Mouse (Mus musculus) midbrain, embryonic 11.5 days (tissue): ENCODE results near the gene Gstp2. TPM values are rescaled to one million over a fixed set of nuclear protein-coding genes. Genes with fewer than 3 reads are reported as not detected.

Experiments used
- ATAC-seq: fragments of 200-750 bp; cut with Nextera tagmentation; 2 replicates; pipeline ENCODE4 v1.8.0; 2017; ENCODE audit warnings: moderate TSS enrichment, moderate library complexity; ENCODE audit not compliant: low FRiP score
- DNase-seq: peaks from one replicate; pipeline ENCODE4 v3.0.0; 2015; ENCODE audit warnings: low spot score; ENCODE audit errors: missing footprints
- H3K27ac ChIP-seq: fragments of 300-500 bp; sonication (generic); 2 replicates; pipeline ENCODE4 v1.5.1; 2014; ENCODE audit warnings: low read depth, low read length
- H3K27me3 ChIP-seq: fragments of 300-500 bp; sonication (generic); 2 replicates; pipeline ENCODE4 v1.6.1; 2014; ENCODE audit warnings: mild to moderate bottlenecking, low read length, moderate library complexity, mixed read lengths; ENCODE audit not compliant: control insufficient read depth, insufficient read depth
- H3K36me3 ChIP-seq: fragments of 300-500 bp; sonication (generic); 2 replicates; pipeline ENCODE4 v1.6.1; 2014; ENCODE audit warnings: mild to moderate bottlenecking, low read length, moderate library complexity, mixed read lengths; ENCODE audit not compliant: control insufficient read depth, insufficient read depth
- H3K4me1 ChIP-seq: fragments of 300-500 bp; sonication (generic); 2 replicates; pipeline ENCODE4 v1.6.1; 2014; ENCODE audit warnings: low read length; ENCODE audit not compliant: control insufficient read depth, insufficient read depth
- H3K4me2 ChIP-seq: fragments of 300-500 bp; sonication (generic); 2 replicates; pipeline ENCODE4 v1.6.1; 2014; ENCODE audit warnings: mild to moderate bottlenecking, moderate library complexity
- H3K4me3 ChIP-seq: fragments of 300-500 bp; sonication (generic); 2 replicates; pipeline ENCODE4 v1.5.1; 2014; ENCODE audit warnings: low read depth, low read length
- H3K9ac ChIP-seq: fragments of 300-500 bp; sonication (generic); 2 replicates; pipeline ENCODE4 v1.6.1; 2014; ENCODE audit warnings: low read length
- H3K9me3 ChIP-seq: fragments of 300-500 bp; sonication (generic); 2 replicates; pipeline ENCODE4 v1.6.1; 2016; ENCODE audit warnings: low read length; ENCODE audit not compliant: control insufficient read depth
- WGBS: fragments of 180-500 bp; shearing (Covaris S2); extraction: QIAGEN DNeasy Blood & Tissue Kit; methylation state at CpG from one replicate; pipeline ENCODE4 v1.1.7; 2014; 5-methylcytosine and 5-hydroxymethylcytosine counted together
- polyA plus RNA-seq: library from polyadenylated mRNA; unstranded; fragments of >200 nt; fragmentation: Nextera tagmentation; extraction: Ambion mirVana; gene quantifications from 2 replicates; pipeline ENCODE4 v1.2.1, GENCODE M21; 2014

The Gstp2 gene
- polyA plus RNA-seq, 1 experiment from 2014 or later = 1.1 TPM

DNA sequence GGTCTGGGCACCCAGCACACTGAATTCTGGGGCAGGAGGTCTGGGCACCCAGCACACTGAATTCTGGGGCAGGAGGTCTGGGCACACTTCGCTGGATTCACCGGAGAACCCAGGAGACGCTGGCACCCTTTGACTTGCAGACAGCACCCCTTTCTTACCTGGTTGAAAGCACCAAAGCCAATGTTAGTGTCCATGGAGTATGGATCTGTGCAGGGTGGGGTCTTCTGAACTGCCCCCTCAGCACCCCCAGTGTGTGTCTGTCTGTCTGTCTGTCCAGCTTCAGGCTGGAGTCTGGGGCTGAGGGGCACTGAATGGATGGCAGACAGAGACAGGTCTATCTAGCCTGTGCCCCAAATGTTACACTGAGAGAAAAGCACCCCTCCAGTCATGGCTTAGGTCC is 54.3 kb downstream of the Gstp2 start:
- ATAC-seq = no peak
- Histone ChIP-seq H3K36me3 (no peaks in the 10 kb centered on the region), H3K4me2 (no peak overlapping the region), H3K9ac (no peak overlapping the region), H3K4me3 (no peak overlapping the region), H3K4me1 (no peaks in the 10 kb centered on the region), H3K27me3 (no peaks in the 10 kb centered on the region), H3K9me3 (peaks cover 3% of the 10 kb centered on the region; the same call in 1 of the 2 replicates), H3K27ac (no peak overlapping the region)
- WGBS = 98% methylated on average over 3 of the region's 3 CpGs
- DNase-seq = no peak

DNA sequence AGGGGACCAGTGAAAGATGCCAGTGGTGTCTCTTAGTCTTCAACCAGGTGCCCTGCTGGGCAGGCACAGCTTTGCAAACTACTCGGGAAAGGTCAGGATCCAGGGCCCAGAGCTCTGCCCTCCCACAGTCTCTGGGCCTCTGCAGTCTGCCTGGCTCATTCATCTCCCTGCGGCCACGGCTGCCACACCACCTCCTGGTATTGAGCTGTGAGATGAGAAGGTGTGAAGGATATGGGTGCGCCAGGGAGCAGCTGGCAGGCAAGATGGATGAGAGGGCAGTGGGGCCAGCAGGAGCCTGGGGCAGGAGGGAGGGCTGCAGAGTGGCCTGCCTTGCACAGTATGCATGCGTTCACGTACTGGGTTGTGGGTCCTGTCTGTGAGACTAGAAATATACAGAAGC is 55.0 kb downstream of the Gstp2 start:
- Histone ChIP-seq H3K9me3 (peaks cover 3% of the 10 kb centered on the region; the same call in 1 of the 2 replicates), H3K27ac (no peak overlapping the region), H3K4me1 (no peaks in the 10 kb centered on the region), H3K4me3 (no peak overlapping the region), H3K36me3 (no peaks in the 10 kb centered on the region), H3K4me2 (no peak overlapping the region), H3K27me3 (no peaks in the 10 kb centered on the region), H3K9ac (no peak overlapping the region)
- ATAC-seq (no peak), DNase-seq (no peak)
- WGBS = 74% methylated on average over 6 of the region's 6 CpGs

Other genes with a start within 250 kb of the Gstp2 start
- gene Chka, start 194.2 kb downstream of the Gstp2 start, polyA plus RNA-seq = 50.5 and 53.0 TPM in 2 replicates
- 7.7 and 8.9 TPM in 2 replicates for gene Tcirg1, start 138.9 kb downstream of the Gstp2 start, polyA plus RNA-seq
- gene Ndufs8, start 133.2 kb downstream of the Gstp2 start, polyA plus RNA-seq = 209 and 235 TPM in 2 replicates
- 0.67 and 0.99 TPM in 2 replicates for gene Aldh3b1, start 116.2 kb downstream of the Gstp2 start, polyA plus RNA-seq
- gene Unc93b1, start 110.8 kb downstream of the Gstp2 start, polyA plus RNA-seq = 5.9 and 7.1 TPM in 2 replicates
- not detected in 2 replicates for gene Aldh3b3, start 87.4 kb downstream of the Gstp2 start, polyA plus RNA-seq
- 0.44 and 0.50 TPM in 2 replicates for gene Aldh3b2, start 73.7 kb downstream of the Gstp2 start, polyA plus RNA-seq
- gene Acy3, start 59.5 kb downstream of the Gstp2 start, polyA plus RNA-seq = 1.0 and 1.6 TPM in 2 replicates
- gene Tbx10, start 53.3 kb downstream of the Gstp2 start, polyA plus RNA-seq = not detected in 2 replicates
- gene Nudt8, start 45.4 kb downstream of the Gstp2 start, polyA plus RNA-seq = 14.0 and 15.1 TPM in 2 replicates
- 0.87 and 1.5 TPM in 2 replicates for gene Gm49405, start 45.4 kb downstream of the Gstp2 start, polyA plus RNA-seq
- 1.5 TPM in 2 replicates for gene Doc2g, start 42.7 kb downstream of the Gstp2 start, polyA plus RNA-seq
- 180 TPM in 2 replicates for gene Ndufv1, start 33.2 kb downstream of the Gstp2 start, polyA plus RNA-seq
- 337 and 342 TPM in 2 replicates for gene Gstp1, start 8.0 kb downstream of the Gstp2 start, polyA plus RNA-seq
- not detected in 2 replicates for gene Gstp3, start 13.5 kb upstream of the Gstp2 start, polyA plus RNA-seq
- gene Cabp2, start 35.6 kb upstream of the Gstp2 start, polyA plus RNA-seq = not detected in 2 replicates
- 60.8 and 73.5 TPM in 2 replicates for gene Cdk2ap2, start 51.2 kb upstream of the Gstp2 start, polyA plus RNA-seq
- gene Pitpnm1, start 54.0 kb upstream of the Gstp2 start, polyA plus RNA-seq = 11.2 and 11.3 TPM in 2 replicates
- 54.9 and 58.9 TPM in 2 replicates for gene Aip, start 79.8 kb upstream of the Gstp2 start, polyA plus RNA-seq
- not detected in 2 replicates for gene Gpr152, start 93.8 kb upstream of the Gstp2 start, polyA plus RNA-seq
- 0.11 TPM in 1 of 2 replicates, not detected in the other for gene Cabp4, start 98.0 kb upstream of the Gstp2 start, polyA plus RNA-seq
- 105 and 127 TPM in 2 replicates for gene Coro1b, start 102.6 kb upstream of the Gstp2 start, polyA plus RNA-seq
- gene Ptprcap, start 107.6 kb upstream of the Gstp2 start, polyA plus RNA-seq = 0.75 and 1.7 TPM in 2 replicates
- 35.4 and 46.8 TPM in 2 replicates for gene Rps6kb2, start 117.3 kb upstream of the Gstp2 start, polyA plus RNA-seq
- 2.5 and 2.9 TPM in 2 replicates for gene Carns1, start 129.5 kb upstream of the Gstp2 start, polyA plus RNA-seq
- gene Tbc1d10c, start 145.3 kb upstream of the Gstp2 start, polyA plus RNA-seq = 0.29 and 1.5 TPM in 2 replicates
- 874 and 929 TPM in 2 replicates for gene Ppp1ca, start 146.0 kb upstream of the Gstp2 start, polyA plus RNA-seq
- gene Rad9a, start 155.6 kb upstream of the Gstp2 start, polyA plus RNA-seq = 42.4 and 43.5 TPM in 2 replicates
- 0.31 and 0.32 TPM in 2 replicates for gene Clcf1, start 168.2 kb upstream of the Gstp2 start, polyA plus RNA-seq
- gene AC109138.7, start 168.3 kb upstream of the Gstp2 start, polyA plus RNA-seq = not detected in 2 replicates
- gene Pold4, start 185.9 kb upstream of the Gstp2 start, polyA plus RNA-seq = 12.2 and 12.6 TPM in 2 replicates
- 2.1 and 2.3 TPM in 2 replicates for gene Ssh3, start 223.2 kb upstream of the Gstp2 start, polyA plus RNA-seq
- gene Ankrd13d, start 237.1 kb upstream of the Gstp2 start, polyA plus RNA-seq = 8.5 and 8.8 TPM in 2 replicates